Mouse (Mus musculus) right cerebral cortex, adult 18-20 months (tissue): ENCODE measurements at regions not wholly inside any gene's neighbourhood (a gene's known extent, or its start where the extent isn't known, plus 50 kb on each side); places are given as distances from the start of the nearest gene placed in this dataset.
"Not testable (repeated sequence)": the region's sequence is repeated elsewhere in the genome, so short reads cannot be mapped to it uniquely, and the experiment has no call there.

Experiments
- DNase-seq: peaks from one replicate; pipeline ENCODE4 v3.0.0; 2022; ENCODE audit warnings: mixed read lengths

DNA sequence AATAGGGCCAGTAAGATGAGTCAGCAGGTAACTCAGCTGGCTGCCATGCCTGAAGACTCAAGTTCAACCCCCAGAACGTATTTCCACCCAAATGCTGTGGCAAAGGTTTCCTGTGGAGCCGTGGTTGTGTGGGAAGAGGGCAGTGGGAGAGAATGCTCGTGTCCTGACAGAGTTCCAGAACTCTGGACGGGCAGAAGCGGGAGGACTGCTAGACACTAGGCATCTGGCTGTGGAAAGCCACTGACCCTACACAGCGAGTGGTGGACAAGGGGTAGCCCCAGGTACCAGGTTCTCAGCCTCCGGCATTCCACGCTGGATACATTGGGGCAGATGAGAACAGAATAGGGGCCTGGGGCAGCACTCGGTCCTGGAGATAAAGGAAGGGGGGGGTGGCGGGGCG lies 69.6 kb upstream of the Acsl3 start:
- no peak for DNase-seq

DNA sequence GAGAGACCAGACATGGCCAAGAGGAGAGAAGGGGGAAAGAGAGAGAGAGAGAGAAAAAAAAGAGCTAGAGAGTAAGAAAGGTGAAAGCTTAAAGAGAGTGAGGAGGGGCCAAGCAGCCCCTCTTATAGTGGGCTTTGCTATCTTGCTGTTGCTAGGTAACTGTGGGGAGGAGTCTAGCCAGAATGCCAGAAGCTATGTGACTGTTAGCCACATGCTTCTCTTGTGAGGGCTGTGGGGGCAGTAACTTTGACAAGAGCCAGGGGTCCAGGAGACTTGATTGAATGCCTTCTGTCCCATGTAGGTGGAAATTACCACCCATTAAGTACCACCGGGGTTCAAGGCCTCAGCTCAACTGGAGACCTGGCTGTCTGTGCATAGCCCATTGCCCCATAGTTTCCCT lies 69.0 kb upstream of the Acsl3 start:
- not testable (repeated sequence) for DNase-seq

DNA sequence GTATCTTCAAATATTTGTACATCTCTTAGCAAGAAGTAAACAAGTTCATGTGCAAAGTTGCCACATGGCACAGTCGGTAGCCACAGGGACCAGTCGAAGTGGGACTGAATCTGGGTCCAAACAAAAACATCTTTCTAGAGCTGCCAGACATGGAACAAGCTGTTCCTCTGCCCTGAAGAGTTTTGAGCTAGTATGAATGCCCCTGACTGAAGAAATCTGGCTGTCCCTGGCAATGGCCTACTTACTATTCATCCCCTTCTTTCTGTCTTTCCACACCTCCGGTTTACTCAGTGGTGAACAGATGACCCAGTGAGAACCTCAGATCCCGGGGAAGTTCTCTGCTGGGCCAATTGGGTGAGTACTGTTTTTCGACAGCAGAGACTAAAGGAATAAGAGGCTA lies 67.1 kb upstream of the Acsl3 start:
- peak; percentile 41 for DNase-seq

DNA sequence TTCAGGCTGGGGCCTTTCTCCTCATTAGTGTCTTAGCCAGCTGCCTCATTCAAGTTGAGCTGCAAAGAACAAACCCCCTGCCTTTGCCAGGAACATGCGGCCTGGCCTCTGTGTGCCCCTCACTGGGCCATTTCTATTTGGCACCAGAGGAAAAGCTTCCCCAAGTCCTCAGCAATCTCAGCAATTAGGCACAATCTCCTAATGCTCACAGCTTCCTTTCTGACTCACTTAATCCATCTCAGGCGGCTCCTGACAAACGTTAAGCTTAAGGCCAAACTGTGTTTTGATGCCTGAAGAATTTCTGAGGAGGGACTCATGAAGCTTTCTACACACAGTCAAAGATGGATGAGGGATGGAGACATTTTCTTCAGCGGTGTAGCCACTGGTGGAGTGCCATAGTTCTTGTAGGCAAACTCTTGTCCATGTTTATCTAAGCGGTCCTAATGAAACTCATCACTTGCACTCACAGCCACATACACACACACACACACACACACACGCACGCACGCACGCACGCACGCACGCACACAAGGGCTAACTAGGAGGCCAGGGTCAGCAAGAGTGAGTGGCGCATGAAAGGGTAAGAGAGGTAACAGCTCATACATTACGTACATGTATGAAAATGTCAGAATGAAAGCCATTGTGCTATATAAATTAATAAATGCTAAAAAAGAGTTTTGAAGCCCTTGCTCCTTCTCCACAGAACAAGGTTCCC lies 63.5 kb upstream of the Acsl3 start:
- peak; percentile 53 for DNase-seq

DNA sequence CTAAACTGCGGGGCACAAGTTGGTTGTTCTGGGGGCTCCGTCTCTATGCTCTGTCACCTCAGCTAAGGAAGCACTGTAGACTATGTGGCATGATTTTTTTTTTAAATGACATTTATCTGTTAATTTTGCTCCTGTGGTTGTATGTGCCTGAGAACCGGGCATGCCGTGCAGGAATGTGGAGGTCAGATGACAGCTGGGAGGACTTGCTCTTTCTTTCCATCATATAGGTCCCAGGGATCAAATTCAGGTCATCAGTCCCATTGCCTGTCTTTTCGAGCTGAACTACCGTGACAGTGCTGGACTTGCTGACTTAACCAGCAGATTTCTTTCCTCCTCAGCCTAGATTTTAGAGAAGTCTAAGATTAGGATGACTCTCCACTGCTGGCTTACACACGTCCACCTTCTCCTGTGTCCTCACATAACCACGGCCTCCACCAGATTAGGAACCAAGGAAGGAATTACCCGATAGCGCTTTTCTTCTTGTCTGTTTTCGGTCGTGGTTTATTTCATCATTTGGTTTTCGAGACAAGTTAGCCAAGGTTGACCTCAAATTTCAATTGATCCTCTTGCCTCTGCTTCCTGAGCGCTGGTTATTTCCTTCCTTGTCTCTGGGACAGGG lies 62.0 kb upstream of the Acsl3 start:
- DNase-seq = no peak

DNA sequence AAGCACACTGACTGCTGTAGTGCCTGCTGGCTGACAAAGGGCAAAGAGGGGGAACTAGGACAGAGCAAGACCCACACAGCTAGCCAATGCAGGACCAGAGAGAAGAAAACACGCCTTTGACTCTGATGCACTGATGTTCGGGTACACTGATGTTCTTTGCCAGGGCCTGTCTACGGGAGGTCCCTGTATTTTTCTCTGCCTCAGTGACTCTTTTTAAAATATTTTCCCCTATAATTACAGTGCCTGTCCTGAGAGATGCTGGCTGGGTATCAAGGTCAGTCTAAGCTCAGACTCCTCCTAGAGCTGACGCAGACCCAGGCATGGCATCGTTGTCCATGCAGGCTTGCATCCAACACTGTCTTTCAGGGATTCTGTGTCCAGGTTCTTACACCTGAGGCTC lies 59.1 kb upstream of the Acsl3 start:
- no peak for DNase-seq

DNA sequence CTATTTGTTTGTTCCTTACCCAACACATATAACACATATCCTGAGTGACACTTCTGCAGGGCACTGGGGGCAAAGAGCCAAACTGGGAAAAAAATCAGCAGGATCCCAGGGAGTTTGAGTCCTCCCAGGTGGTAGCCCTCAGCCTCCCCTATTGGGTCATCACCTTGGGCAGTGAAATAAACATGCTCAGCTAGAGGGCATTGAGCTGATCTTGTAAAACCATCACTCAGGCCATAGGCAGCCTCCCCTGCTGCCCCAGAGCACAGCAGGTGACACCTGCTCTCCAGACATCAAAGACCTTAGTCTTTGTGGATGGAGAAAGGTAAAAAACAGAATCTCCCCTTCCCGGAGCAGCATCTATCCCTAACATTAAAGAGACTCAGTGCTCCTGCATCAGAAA lies 57.0 kb upstream of the Acsl3 start:
- no peak for DNase-seq

DNA sequence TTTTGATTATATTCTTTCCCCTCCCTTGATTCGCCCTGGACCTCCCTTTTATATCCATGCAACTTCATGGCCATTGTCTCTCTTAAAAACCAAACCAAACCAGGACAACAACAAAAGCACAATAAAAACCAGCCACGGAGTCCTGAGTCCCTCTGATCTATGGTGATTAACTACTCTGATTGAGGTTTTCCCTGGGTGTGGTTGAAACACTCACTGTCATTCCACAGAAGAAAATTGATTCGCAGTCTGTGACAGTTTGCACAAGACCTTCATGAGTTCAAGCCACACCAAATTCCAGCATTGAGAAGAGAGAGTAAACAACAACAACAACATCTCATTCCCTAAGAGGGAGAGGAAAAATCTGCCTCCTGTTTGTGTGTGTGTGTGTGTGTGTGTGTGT lies 56.1 kb upstream of the Acsl3 start:
- DNase-seq = no peak

DNA sequence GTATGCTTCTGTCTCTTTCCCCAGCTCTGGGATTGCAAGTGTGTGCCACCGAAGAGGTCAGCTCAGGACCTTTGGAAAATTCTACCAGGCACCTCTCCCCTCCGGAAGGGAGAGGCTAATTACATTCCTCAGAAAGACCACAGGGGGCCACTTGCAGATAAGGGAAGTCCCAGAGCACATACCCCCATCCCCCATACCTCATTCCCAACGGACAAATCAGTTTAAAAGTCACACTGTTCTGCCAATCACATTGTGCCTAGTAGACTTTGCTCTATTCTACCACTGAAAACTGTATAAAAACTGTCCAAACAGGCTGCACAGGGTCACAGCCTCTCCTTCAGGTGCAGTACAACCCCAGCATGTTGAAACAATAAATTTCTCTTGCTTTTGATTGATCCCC lies 55.6 kb upstream of the Acsl3 start:
- DNase-seq = no peak

DNA sequence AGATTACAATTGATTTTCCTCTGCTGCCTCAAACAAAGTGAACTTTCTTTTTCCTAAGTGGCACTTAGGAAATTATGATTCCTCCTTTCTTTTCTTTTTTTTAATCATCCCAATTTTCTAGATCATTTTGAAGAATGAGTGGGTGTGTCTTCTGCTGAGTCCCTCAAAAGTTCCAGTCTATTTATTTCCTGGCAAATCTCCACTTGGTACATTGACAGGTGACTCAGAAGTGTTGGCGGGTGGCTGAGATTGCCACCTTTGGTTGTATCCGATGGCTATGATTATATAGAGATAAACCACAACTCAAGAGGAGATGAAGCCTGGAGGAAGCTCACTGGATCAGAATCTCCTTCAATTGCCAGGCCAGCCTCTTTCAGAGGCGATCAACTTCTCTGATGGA lies 54.7 kb upstream of the Acsl3 start:
- DNase-seq = peak; percentile 31

DNA sequence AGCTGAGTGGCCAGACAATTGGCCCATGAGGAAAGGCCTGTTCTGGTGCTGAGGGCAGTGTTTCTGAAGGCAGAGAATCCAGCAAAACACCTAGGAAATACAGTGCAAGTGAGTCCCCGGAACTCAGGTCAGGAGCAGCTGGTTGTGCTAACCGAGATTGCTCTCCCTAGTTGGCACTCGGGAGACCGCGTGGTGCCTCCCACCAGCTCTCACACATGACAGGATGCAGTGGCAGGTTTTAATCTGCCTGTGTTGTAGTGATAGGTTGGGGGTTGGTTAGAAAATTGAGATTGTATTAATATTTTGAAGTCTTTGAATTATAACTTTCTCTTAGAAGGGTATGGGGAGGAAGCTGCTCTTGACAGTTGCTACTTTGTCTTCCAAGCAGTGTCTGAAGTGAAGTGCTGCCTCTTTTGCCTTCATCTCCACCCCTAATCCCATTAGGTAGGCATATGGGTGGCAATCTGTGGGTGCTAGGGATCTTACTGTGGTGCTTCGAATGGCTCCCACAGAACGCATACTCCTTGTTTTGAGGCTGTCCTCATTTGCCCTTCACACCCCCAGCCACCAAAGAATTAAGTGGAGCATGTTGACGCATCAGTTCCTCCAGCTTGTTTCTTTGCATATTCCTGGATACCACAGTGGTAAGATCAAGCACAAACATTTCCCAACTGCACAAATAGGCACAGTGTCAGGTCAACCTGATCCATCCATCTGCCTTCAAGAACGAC lies 52.6 kb upstream of the Acsl3 start:
- DNase-seq = no peak
